Mouse (Mus musculus) left cerebral cortex, adult 2 months (tissue): ENCODE data around the gene Cdyl. TPM values are rescaled to one million over a fixed set of nuclear protein-coding genes. Genes with fewer than 3 reads are reported as not detected.

Source experiments
- DNase-seq, 2 experiments: peaks; one replicate each; pipeline ENCODE4 v3.0.0; 2021 to 2022; ENCODE audit warnings: low spot score in 2 of 2, mixed read lengths in 1 of 2; ENCODE audit errors: extremely low spot score in 1 of 2
- H3K27ac ChIP-seq: fragments of 200-600 bp; 2 replicates; pipeline ENCODE4 v1.8.1; 2022
- H3K4me3 ChIP-seq: fragments of 200-600 bp; 2 replicates; pipeline ENCODE4 v1.8.1; 2022
- CTCF ChIP-seq: fragments of 200-600 bp; IDR thresholded peaks from 2 replicates; pipeline ENCODE4 v1.8.1; 2022; ENCODE audit warnings: antibody characterized with exemption, mild to moderate bottlenecking, moderate library complexity
- intact Hi-C: fragments of 180-260 bp; cut with DNase I; formaldehyde crosslinking; loops from one replicate; pipeline ENCODE4 v1.15.1; 2025
- total RNA-seq, 2 experiments: library from RNA; stranded (reverse); gene quantifications; 2 replicates each; pipeline ENCODE4 v1.2.3; 2021

The Cdyl gene
- total RNA-seq, 2 experiments from 2014 or later, result 54.1 to 54.3 TPM

GRCm38 (mm10) chr13:35719581-35719980 lies 59.9 kb downstream of the Cdyl start:
- no peak for TF ChIP-seq CTCF
- intact Hi-C loops, result no loop called here
- Histone ChIP-seq H3K27ac (no peak overlapping the region), H3K4me3 (no peak overlapping the region)
- no peak for DNase-seq

GRCm38 (mm10) chr13:35723073-35723472 lies 63.4 kb downstream of the Cdyl start:
- intact Hi-C loops, result no loop called here
- no peak for TF ChIP-seq CTCF
- H3K27ac ChIP-seq, result no peak overlapping the region

GRCm38 (mm10) chr13:35726025-35726424 lies 66.4 kb downstream of the Cdyl start:
- H3K4me3 ChIP-seq, result no peak overlapping the region
- H3K27ac ChIP-seq, result no peak overlapping the region
- no peak for DNase-seq
- intact Hi-C loops, result no loop called here
- TF ChIP-seq CTCF, result no peak

More at GRCm38 (mm10) chr13:35723073-35723472, 63.4 kb downstream of the Cdyl start:
- H3K4me3 ChIP-seq, result no peak overlapping the region
- DNase-seq, result no peak

GRCm38 (mm10) chr13:35732131-35732530 lies 72.5 kb downstream of the Cdyl start:
- intact Hi-C loops, result no loop called here
- DNase-seq, result no peak
- TF ChIP-seq CTCF, result no peak
- no peak overlapping the region for H3K4me3 ChIP-seq
- no peak overlapping the region for H3K27ac ChIP-seq

GRCm38 (mm10) chr13:35732891-35733596 lies 73.4 kb downstream of the Cdyl start:
- Histone ChIP-seq H3K27ac (no peak overlapping the region), H3K4me3 (no peak overlapping the region)
- intact Hi-C loops, result no loop called here
- no peak for TF ChIP-seq CTCF
- DNase-seq, result no peak

GRCm38 (mm10) chr13:35737565-35737964 lies 77.9 kb downstream of the Cdyl start:
- no peak for TF ChIP-seq CTCF
- Histone ChIP-seq H3K27ac (no peak overlapping the region), H3K4me3 (no peak overlapping the region)
- no peak for DNase-seq
- intact Hi-C loops, result no loop called here

- intact Hi-C loops, result no loop called here
- H3K27ac ChIP-seq, result no peak overlapping the region
- no peak for DNase-seq
- no peak overlapping the region for H3K4me3 ChIP-seq
- no peak for TF ChIP-seq CTCF
Observed at GRCm38 (mm10) chr13:35738210-35738609, 78.6 kb downstream of the Cdyl start.

GRCm38 (mm10) chr13:35739473-35739872 lies 79.8 kb downstream of the Cdyl start:
- no peak for DNase-seq
- H3K27ac ChIP-seq, result no peak overlapping the region
- no peak overlapping the region for H3K4me3 ChIP-seq
- intact Hi-C loops, result no loop called here
- no peak for TF ChIP-seq CTCF

- Histone ChIP-seq H3K4me3 (peak overlapping the region; percentile 86), H3K27ac (no peak overlapping the region)
- peak in 1 of 2 experiments; percentile 49 for DNase-seq
- intact Hi-C loops, result loop anchor here (5.0 kb wide), 1 partner anchor 608 kb away; no protein-coding TSS in a partner anchor
- no peak for TF ChIP-seq CTCF
Observed at GRCm38 (mm10) chr13:35740301-35741039, 80.8 kb downstream of the Cdyl start.

GRCm38 (mm10) chr13:35741040-35741619 lies 81.5 kb downstream of the Cdyl start:
- Histone ChIP-seq H3K27ac (no peak overlapping the region), H3K4me3 (peak overlapping the region; percentile 86)
- TF ChIP-seq CTCF, result peak; percentile 45
- DNase-seq, result peak; percentile 84 to 85
- intact Hi-C loops, result loop anchor here (5.0 kb wide), 1 partner anchor 609 kb away; no protein-coding TSS in a partner anchor

GRCm38 (mm10) chr13:35741620-35742421 lies 82.2 kb downstream of the Cdyl start:
- DNase-seq, result peak; percentile 39 to 63
- no peak for TF ChIP-seq CTCF
- Histone ChIP-seq H3K27ac (peak overlapping the region; percentile 60), H3K4me3 (peak overlapping the region; percentile 86)
- intact Hi-C loops, result loop anchor here (2.0 to 5.0 kb wide), 2 partner anchors 239 to 610 kb away; no protein-coding TSS in a partner anchor
